Mouse (Mus musculus) adrenal gland, adult (tissue): Measurements from ENCODE around the gene Ofcc1.
A peak's percentile ranks its signal among the peaks of the same experiment; 100 is the strongest.

Source experiments
- DNase-seq, 2 experiments: peaks; one replicate each; pipeline ENCODE4 v3.0.0; 2022 to 2023; ENCODE audit warnings: low spot score in 1 of 2; ENCODE audit not compliant: inconsistent age in 2 of 2

Ofcc1 gene

GRCm38 (mm10) chr13:40361288-40361687, at the start of gene Ofcc1:
TSS of gene Ofcc1 (minus strand) at chr13:40361450.
- DNase-seq = no peak

DNA sequence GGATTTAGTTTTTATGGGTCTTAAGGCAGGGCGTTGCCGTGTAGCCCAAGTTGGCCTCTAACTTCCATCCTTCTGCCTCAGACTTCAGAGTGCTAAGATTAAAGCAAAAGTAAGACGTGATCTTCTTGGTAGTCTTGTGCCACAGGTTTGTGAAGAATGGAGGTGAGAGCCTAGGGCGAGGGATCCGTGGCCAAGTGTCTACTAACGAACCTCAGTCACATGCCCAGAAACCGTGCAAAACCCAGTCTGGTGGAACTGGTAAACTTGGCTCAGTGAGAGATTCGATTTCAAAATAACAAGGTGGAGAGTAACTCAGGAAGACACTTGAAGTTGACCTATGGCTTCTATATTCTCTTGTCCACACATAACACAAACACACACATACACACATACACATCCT, 28.9 kb upstream of the Ofcc1 start:
- DNase-seq = no peak

GRCm38 (mm10) chr13:40387446-40387845, 26.2 kb upstream of the Ofcc1 start:
- DNase-seq = no peak

DNA sequence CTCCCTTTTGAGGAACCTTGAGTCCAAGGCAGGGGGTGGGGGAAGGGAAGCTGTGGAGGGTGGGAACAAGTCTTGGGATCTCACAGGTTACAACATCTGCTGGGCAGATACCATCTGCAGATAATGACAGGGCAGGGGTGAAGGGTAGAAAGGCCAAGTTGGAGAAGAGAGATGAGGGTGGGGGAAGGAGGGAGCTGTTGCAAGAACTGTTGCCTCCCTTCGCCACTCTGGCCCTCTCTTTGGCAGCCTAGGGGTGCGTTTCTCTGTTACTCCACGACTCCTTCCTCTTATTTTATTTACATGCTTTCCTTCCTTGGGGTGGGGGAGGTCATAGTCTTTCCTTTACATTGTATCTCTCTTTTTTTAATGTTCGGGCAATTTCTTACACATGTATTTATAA, 23.7 kb upstream of the Ofcc1 start:
- DNase-seq = no peak

DNA sequence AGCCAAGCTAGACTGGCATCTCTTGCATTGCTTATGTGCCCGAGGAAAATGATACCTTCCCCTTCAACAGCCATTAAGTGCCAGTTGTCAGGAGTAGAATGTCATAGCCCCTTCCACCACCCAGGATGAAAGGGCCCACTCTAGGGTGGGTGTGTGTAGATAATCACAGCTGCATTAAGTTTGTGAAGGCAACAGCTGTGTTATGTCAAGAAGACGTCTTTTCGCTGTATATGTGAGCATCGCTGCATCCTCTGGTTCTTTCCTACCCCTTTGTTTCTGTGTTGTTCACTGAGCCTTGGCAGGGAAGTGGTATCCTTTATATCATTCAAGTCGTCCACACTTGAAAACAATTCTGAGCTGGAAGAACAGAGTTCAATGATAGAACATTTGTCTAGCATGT, 15.5 kb upstream of the Ofcc1 start:
- no peak for DNase-seq

DNA sequence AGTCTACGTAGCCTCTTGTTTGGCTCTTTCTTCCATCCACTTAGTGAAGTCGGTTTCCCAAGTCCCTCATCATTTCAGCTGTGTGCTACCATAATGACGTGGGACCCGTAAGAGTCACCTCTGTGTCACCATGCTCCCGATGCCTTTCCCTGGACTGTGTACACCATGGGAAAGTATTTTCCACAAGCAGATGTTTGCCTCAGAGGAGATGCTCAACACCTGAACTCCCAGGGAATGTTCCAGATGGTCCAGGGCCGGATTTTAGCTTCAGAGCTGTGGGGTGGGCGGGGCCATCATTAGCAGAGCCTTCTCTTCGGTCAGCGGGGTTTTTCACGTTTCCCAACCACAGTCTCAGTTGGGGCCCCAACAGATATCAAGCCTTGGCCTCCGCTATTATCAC, 5.5 kb upstream of the Ofcc1 start:
- DNase-seq = no peak

GRCm38 (mm10) chr13:40364855-40365254, 3.6 kb upstream of the Ofcc1 start:
- DNase-seq = no peak

DNA sequence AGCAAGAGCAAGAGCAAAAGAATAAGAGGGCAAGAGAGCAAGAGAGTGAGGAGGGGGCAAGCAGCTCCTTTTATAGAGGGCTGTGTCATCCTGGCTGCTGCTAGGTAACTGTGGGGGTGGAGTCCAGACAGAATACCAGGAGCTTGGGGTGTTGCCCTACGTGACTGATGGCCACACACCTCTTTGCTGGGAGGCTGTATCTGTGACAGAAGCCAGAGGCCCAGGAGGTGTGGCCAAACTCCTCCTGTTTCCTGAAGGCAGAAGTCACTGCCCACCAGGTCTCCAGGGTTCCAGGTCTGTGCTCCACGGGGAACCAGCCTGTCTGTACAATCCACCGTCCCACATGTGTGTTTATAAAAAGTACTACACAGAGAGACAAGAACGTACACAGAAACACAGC, 558 bp downstream of the Ofcc1 start:
- DNase-seq = no peak

DNA sequence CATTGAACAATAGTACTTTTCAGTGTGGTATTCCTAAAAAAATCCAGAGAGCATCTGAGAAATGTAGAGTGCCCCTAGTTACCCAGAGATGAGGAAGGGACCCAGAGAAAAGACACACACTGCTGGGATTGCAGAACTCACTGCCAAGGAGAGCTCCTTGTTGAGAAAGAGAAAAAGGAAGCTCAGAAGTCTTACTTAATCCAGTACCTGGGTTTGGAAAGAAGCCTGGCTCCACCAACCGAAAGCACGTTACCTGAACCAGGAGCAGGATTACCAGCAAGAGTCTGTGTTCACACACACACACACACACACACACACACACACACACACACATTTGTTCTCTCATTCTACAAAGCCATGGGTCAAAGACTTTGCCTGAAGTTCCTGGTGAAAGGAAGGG, 14.2 kb downstream of the Ofcc1 start:
- no peak for DNase-seq

DNA sequence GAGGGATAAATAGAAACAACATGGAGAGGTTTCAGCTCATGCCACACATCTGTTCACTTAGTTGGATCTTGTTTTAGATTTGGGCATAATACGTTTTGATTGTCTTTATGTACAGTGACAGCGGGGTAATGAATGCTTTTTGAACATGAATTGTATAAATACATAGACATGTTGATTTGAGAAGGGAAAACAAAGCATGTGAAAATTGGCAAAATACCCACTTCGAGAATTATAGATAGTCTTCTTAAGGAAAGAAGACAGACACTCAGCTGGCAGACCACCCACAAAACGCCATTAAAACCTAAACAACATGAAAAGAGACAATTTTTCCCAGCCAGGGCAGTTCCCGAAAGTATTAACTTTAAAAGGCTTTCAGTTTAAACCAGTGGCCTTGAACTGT, 37.9 kb downstream of the Ofcc1 start:
- DNase-seq = no peak

- no peak for DNase-seq
Observed at GRCm38 (mm10) chr13:40320814-40321525, 40.3 kb downstream of the Ofcc1 start.

- no peak for DNase-seq
Observed at GRCm38 (mm10) chr13:40317731-40318130, 43.5 kb downstream of the Ofcc1 start.

GRCm38 (mm10) chr13:40315158-40315792, 46.0 kb downstream of the Ofcc1 start:
- DNase-seq = peak in 1 of 2 experiments; percentile 20

GRCm38 (mm10) chr13:40292891-40293290, 68.4 kb downstream of the Ofcc1 start:
- no peak for DNase-seq

GRCm38 (mm10) chr13:40290846-40291245, 70.4 kb downstream of the Ofcc1 start:
- no peak for DNase-seq

- no peak for DNase-seq
Observed at GRCm38 (mm10) chr13:40288650-40289049, 72.6 kb downstream of the Ofcc1 start.

- peak in 1 of 2 experiments; percentile 35 for DNase-seq
Observed at GRCm38 (mm10) chr13:40287266-40288002, 73.8 kb downstream of the Ofcc1 start.

DNA sequence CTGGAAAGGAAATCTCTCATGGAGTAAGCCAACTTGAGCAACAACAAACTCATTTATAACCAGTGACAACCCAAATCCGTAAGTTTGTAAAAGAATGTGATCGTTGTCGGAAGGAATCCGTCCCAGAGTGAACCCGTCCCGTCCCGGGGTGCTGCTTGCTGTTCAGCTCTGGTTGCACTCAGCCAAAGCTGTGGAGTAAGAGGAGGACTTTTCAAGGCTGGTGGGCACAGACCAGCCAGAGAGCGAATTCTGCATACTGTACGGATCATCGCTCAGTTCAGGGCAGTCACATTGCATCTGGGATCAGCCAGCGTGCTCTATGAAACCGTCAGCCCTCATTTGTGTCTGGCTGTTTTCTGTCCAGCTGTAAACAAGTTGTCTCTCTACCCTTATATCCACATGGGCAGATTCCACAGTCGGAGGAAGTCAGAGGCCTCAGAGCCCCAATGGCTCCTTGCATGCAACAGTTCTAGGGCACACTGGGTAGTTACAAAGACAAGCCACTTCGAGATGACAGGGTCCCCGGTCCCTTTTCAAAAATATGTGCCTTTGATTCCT, 75.9 kb downstream of the Ofcc1 start:
- no peak for DNase-seq

DNA sequence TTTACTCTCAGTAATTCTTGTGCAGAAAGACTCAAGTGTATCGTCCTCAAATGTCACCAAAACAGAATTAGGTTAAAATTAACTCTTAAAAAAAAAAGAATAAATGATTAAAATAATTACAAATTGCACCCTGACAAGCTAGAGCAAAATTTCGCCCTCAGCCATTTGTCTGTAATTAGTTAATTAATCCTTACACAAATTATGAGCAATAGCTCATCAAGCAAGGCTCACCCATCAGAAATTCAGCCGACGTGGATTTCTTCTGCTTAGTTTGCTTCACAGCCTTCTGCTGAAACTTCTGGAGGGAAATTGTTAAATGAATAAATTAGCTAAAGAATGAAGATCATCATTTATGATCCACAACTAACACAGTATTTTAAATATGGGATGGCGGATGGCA, 80.6 kb downstream of the Ofcc1 start:
- no peak for DNase-seq

DNA sequence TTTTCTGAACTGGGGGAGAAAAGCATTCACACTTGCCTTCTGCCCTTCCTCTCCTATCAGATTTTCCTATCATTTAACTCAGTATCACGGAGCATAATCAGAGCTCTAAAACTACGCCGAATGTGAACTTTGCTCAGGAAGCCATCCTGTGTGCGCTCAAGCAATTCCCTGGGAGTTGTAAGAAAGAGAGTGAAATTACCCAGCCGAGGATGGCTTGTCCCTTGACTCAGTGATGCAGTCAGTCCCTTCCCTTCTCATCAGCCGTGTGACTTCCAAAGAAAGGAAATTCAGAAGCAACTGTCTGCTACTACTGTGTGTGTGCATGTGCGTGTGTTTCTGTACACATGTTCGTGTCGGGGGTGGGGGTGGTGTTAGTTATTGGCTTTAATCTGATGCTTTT, 93.7 kb downstream of the Ofcc1 start:
- no peak for DNase-seq

GRCm38 (mm10) chr13:40263087-40263807, 98.0 kb downstream of the Ofcc1 start:
- DNase-seq = no peak
